Mouse (Mus musculus) T-helper 1 cell (primary cell): ENCODE measurements at regions not wholly inside any gene's neighbourhood (a gene's known extent, or its start where the extent isn't known, plus 50 kb on each side); places are given as distances from the start of the nearest gene placed in this dataset.

Source experiments
- in situ Hi-C: fragments of 300-600 bp; cut with MboI, MseI; formaldehyde crosslinking; loops from one replicate; pipeline ENCODE4 v1.15.1; 2025; ENCODE audit warnings: high pct_unique_total_duplicates

DNA sequence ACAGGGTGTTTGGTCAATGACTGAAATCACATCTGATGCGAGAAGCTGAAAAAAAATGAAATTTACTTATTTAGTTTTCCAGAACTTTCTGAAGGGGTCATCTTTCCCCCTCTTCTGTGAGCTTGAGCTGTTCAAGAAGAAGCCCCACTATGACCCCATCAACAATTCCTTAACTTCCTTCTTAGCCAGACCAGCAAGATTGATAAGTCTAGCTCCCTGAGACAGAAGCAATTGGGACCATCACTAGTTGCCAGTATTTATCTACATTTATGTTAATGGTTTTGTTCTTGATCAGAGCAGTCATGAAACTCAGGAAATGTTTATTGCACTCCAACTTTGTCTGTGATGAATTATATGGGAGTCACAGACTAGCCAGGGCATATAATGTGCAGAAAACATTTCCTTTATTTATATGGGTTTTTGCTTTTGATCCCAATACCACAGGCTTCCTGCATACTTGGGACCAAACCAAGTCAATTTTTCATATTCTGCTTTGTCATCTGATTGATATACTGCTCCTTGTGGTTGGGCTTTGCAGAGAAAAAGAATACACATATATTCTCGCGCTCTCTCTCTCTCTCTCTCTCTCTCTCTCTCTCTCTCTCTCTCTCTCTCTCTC is 645.5 kb upstream of the Cdh11 start:
- in situ Hi-C loops, result no loop called here

DNA sequence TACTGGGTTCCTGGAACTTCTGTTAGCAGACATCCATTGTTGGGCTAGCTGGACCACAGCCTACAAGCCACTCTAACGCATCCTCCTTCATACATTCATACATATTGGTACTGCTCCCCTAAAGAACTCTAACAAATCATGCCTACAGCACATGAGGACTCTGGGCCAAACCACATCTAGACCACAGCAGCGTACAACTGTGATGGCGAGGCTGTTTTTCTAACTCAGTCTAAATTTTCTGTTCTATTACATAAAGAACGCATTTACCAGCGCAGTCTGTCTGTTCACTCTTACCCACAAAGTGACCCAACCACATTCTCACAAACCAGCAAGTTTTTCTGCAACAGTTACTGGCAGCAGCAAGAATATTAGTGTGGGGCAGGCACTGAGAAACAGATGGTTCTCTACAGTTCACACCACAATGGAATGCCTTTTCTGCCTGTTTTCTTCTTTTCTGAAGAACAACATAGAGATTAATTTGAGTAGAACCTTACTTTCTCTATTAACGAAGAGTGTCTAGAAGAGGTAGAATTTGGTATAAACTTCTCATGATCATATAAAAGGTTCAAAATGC is 648.2 kb upstream of the Cdh11 start:
- in situ Hi-C loops, result no loop called here

DNA sequence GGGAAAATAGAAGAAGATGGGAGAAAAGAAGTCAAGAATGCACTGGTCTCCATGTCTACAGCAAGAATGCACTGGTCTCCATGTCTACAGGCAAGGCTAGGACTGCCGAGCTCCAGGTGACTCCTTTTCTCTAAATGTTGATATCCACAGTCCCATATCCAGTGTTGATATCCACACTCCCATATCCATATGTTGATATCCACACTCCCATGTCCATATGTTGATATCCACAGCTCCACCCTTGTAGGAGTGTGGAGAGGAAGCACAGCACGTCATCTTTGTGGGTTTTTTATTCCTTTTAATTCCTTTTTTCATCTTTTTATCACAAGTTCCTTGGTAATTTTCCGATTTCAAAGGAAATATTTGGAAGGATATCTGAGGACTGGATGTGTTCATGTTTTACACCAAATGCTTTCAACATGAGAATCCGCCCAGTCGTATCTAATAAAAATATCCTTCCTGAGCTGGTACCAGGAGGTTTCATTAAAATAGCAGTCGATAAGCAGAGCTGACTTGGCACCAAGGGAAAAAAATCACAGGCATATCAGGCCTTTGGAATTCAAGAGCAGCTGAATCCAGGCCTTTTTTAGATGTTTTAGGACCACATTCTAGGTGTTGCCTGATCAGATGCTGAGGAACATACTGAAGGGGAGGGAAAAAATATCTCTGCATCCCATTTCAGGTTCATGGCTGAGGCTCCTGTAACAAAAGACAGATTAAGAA is 653.7 kb upstream of the Cdh11 start:
- in situ Hi-C loops, result no loop called here

DNA sequence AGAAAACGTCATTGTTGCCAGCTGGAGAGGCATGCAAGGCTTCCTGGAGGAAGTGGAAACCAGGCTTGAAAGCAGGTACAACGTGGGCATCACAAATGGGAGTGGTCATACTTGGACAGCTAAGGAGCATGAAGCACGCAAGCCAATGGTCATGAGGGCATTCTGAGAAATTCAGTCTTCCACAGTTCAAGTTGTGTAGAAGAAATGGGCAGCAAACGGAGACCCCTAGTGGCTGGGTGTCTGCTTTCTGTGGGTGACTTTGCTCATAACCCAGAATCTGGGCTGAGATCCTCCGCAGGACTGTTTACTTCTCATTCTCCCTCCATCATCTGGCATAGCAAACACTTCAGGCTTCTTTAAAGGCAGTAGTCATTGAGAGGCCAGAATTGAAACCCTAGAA is 655.7 kb upstream of the Cdh11 start:
- in situ Hi-C loops, result no loop called here

DNA sequence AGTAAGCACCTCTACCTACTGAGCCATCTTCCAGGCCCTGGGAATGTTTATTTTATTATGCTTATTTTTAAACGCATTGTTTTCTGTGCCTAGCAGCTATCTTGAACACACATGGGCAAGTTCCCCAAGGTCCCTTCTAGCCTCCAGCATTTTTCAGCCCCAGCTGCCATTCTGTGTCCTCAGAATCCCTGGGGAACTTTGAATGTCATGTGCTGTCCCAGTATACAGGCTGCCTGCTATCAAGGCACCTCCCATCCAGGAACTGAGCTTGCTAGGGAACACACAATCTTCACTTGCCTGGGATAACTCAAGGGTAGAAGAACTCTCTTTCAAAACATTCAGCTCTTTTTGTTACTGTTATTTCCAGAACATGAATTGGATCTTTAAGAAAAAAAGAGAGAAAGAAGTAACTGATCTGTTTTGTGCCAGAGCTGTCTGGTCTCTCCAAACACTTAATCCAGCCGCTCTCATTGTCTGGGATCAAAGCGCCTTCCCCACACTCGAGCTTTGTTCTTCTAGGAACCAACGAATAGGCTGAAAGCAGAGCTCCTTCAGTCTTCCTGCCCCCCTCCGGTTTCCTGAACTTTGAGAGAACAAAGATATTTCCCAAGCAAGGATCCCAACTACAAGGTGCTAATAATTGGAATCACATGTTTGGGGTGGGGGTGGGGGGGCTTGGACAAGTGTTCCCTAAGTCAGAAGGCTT is 657.1 kb upstream of the Cdh11 start:
- in situ Hi-C loops, result no loop called here

DNA sequence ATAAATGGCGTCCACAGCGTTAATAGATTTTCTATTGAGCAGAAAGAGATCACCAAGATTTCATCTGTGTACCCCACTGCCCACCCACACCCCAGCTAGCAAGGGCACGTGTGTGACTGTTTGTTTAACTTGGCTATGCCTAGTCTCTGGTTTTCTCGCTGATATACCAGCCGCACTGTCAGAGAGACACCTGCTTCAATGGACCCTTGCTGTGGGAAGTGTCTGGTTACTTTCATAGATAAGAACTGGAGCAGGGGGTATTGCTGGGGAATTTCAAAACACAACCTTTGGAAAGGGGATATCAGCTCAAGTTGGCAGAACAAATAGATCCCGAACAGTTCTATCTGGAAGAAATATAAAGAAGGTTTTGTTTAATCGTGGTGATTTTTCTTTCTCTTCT is 656.8 kb upstream of the Cdh5 start:
- in situ Hi-C loops, result no loop called here

DNA sequence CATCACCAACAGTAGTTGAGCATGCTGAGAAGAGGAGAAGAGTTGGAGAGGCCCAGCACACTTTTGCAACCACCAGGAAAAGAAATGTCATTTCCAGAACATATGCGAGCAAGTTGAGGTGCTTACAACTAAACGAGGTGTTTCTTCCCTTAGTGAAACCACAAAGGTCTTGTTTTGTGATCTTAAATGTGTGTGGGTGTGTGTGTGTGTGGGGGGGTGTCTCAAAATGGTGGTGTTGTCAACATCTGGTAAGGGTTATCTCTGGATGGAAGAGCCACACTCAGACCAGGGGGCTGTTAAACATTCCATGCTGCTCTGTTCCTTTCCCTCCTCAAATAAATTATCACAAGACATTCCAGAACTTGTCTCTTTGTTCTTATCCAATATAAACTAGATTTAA is 656.0 kb upstream of the Cdh5 start:
- in situ Hi-C loops, result no loop called here

DNA sequence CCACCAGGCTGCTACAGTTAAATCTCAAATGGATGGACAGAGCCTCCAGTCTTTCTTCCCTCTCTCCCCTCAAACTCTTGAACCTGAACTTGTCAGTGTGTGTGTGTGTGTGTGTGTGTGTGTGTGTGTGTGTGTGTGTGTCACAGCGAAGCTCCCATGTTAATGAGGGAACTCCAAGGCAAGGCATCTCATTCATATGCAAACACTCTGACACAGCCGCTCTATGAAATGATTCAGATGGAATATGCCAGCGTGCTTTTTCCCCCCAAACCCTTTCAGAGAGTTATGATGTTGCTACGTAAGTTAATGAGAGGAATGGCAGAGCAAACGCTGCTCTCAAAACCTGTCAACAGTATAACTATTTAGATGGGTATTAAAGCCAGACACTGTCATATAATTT is 653.5 kb upstream of the Cdh5 start:
- in situ Hi-C loops, result no loop called here

DNA sequence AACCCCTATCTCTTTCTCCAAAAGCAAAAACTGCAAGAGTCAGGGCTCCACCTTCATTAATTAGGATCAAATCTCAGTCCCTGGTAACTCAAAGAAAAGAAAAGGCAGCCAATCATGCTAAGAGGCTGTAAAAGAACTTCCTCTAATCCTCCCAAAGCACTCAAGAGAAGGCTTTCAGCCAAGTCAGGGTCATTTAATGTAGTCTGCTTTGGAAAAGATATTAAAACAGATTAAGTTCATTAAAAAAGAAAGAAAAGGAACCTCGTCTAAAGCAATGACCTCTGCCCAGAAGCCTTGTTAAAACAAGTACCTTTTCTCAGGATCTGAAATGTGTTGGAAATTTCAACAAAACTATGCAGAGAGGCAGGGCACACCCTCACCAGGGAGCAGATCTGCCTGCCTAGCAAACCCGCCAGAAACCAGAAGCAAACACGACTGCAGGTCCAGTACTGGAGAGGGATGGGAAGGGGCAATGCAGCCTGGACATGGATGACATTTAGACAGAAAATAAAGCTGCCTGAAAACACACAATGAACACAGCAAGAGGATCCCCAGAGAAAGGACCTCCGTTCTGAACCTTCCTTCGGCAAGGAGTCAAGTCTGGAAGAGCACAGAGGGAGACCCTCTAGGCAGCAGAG is 649.9 kb upstream of the Cdh5 start:
- in situ Hi-C loops, result no loop called here

DNA sequence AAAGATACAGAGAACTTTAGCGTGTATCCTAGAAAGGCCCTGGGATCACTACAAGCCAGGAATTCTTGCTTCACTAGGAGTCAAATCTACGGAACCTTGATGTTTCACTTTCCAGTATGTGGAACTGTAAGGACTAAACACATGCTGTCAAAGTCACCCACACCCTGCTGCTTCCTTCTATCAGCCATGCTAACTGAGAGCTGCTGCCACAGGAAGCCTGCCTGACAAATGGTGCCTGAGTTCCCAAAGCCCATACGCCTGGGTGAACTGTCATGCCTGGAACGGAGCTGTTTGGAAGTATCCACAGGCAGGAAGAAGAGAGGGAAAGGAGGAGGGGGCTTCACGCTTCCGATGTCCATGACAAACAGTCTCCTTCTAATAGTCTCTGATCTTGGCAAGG is 644.2 kb upstream of the Cdh5 start:
- in situ Hi-C loops, result no loop called here

DNA sequence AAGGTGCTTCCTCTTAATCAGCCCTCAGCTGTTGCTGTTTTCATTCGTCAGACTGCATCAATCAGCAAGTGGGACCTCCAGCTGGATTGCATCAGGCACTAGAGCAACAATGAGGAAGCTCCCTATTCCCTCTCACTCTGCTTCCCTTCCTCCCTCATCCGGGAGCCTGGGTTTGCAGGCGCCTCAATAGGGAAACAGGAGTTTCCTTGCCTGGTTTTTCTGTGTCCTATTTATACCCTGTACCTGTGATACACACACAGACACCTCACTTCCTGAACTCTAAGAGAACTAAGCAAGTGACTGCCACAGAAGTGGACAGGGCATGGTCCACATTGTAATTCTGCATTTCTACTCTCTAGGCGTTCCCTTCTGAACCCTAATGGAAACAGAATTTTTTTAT is 637.9 kb upstream of the Cdh5 start:
- in situ Hi-C loops, result no loop called here

DNA sequence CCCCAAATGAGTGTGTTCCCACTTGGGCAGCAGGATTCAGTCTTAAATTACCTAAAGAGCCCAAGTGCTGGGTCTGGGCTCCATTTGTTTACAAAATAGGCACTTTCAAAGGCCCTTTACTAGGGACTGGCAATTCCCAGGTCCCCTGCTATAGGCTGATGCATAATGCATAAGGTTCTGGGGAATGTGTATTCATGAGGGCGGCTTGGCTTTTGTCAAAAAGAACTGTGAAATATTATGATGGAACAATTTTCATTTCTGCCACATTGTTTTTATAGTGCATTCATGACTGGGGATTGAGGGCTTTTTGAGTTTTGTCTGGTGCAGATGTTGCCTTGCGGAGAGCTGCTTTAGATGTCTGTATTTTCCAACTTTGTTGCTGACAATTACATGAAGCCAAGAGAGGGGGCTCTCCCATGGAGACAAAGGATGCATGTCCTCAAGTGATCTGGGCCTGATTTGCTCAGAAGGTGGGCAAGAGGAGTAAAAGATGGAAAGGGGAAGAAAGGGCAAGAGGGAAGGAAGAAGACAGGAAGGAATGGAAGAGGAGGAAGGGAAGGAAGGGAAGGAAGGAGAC is 636.6 kb upstream of the Cdh5 start:
- in situ Hi-C loops, result no loop called here

DNA sequence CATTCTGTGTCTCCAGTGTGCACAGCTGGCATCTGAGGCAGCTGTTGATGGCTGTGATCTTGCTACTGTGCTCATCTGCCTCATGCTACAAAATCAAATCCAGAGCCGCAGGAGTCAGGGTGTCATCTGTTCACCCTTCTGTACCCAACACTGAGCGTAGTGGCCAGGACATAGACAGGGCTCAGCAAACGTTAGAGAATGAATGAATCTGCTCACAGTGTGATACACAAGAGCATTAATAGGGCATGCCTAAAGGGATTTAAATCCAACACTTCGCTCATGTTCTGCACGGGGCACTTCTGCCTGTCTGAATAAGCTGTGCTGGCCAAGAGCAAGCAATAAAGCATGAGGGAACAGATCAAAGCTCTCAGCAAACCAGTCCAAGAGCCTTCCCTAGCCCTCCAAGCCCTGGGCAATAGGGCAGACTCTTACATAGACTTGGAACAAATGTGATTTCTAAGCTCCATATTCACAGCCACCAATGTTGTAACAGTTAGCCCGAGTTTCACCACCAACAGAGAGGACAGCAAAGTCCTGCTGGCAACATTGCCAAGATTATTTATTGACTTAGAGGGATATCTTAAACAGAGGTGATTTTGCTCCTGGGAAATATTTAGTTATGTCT is 633.8 kb upstream of the Cdh5 start:
- in situ Hi-C loops, result no loop called here

DNA sequence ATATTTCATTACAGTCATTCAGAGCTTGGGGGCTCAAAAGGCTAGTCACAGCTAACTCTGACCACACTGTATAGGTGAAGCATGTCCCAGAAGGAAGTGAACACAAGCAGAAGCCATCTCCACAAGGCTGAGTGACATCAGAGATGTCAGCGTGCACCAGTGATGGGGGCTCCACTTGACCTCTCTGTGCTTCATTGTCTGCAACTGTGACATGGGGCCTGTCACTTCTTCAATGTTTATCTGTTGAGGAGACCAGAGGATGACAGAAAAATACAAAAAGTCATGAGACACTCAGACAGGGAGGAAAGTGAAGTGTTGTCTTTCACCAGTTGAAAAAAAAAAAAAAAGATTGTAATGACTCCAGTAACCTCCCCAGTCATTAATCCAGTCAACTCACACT is 632.4 kb upstream of the Cdh5 start:
- in situ Hi-C loops, result no loop called here

DNA sequence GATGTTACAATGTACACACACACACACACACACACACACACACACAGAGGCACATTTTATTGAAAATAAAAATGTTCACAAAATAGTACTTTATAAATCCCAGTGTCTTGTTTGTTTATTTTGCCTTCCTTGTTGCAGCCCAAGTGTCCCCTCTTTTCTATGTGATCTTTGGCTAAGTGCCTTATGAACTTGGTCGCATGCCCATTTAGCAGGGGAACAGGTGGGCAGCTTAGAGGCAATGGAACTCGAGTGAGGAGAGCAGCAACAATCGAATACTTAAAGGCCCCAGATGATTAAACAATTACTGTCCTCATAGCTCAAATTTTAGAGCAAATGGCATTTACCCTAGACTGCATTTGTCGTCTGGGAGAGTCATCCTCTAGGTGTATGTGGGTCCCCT is 631.1 kb upstream of the Cdh5 start:
- in situ Hi-C loops, result no loop called here

DNA sequence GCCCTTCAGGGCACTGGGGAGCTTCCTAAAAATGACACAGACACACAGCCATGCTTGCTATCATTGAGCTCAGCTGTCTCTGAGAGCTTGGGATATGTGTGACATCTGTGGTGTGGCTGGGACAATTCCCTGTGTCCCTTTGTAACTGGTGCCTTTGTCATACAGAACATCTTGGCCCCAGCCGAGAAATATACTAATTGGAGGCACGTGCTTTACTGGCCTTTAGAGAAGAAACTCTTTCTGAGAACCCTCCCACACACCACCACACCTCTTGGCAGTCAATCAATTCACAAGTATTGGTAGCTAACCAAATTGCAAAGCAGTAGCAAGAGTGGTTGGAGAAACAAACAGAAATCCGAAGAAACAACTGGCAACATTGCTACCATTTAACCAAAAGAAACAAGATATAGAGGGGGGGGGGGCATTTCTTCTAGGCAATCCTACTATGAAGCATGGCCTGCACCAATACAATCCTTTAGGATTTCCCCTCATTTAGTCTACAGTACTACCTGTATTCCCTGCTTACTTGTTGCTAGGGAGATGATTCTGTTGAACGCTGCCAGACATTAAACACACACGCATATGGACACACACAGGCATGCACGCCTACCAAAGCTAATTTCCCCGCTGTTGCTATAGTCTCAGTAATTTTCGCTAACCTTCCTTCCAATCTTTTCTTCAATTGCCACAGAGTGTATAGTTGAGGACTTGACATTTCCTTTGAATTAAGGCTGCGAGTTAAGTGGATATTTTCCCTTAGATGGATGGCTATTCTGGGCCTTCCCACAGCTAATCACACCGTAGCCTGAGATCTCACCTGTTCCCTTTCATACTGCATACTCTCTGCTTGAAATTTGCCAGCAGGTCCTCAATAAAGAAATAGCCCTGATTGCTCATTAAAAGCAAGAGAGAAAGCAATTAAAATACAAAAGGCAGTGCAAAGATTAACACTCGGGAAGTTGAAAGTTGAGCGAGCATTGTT is 625.3 kb upstream of the Cdh5 start:
- in situ Hi-C loops, result no loop called here

DNA sequence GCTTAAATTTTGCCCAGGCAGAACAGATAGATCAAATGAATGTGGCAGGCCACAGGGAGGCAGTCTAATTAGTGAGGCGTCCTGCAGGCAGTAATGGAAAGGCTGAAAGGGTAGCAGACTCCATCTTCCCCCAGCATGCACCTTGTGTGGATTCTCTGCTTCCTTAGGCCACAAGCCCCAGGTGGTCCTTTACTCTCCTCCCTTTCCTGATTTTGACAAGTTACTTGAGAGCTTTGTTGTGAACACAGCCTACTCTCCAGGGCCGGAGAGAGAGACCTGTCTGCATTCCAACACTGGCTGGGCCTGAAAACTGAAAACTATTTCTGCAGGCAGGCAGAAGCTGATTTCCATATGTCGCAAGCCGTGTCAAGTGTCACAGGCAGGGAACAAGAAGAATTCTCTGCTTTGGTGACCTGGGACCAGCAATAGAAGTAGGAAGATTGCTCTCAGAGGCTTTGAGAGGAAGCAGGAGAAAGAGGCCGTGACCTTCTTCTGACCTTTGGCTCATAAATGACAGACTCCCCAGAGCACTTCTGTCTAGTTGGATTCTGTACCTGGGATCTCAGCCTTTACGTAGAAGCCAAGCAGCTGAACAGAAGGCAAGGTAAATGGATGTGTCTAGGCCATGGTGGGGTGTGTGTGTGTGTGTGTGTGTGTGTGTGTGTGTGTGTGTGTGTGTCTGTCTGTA is 619.2 kb upstream of the Cdh5 start:
- in situ Hi-C loops, result loop anchor here (10.0 kb wide), 1 partner anchor 1857 kb away; no protein-coding TSS in a partner anchor

DNA sequence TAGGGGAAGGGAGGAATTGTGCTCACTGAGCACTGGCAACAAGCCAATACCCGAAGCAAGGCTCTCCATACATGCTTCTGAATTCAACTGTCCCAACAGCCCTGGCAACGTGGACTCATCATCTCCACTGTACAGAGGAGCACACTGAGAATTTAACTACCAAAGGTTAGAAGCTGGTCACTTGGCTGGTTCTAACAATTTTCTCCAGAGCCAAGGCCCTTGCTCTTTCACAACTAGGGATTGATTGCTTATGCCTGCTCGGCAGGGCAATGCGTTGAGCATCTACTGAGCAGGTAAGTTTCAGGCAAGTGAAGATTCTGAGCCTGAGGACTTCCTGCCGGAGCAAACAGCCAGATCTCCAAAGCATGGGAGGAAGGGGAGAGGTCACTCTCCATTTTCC is 616.0 kb upstream of the Cdh5 start:
- in situ Hi-C loops, result loop anchor here (10.0 kb wide), 1 partner anchor 1861 kb away; no protein-coding TSS in a partner anchor

DNA sequence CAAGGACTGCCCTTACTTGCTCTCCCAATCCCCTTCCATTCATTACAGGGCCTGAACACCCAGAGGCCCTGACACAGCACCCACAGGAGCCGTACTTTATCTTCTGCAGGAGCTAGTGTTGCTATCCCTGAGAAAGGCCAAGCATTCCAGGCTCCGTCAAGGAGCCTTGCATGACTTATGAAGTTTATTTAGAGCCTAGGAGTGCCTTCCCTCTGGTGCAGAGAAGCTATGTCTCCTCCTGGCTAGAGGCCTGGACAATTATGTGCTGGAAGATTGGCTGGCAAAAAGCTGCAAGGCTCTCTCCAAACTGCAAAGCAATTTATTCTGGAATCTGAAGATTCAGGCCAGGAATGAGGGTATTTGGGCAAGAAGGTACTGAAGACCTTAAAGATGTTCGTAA is 612.0 kb upstream of the Cdh5 start:
- in situ Hi-C loops, result loop anchor here (10.0 kb wide), 1 partner anchor 1865 kb away; no protein-coding TSS in a partner anchor
